Mouse (Mus musculus): ENCODE results near the gene Lrrk1. TPM values are rescaled to one million over a fixed set of nuclear protein-coding genes. Genes with fewer than 3 reads are reported as not detected.

The Lrrk1 gene
- polyA plus RNA-seq, 1 experiment from 2014 or later = 15.4 TPM

DNA sequence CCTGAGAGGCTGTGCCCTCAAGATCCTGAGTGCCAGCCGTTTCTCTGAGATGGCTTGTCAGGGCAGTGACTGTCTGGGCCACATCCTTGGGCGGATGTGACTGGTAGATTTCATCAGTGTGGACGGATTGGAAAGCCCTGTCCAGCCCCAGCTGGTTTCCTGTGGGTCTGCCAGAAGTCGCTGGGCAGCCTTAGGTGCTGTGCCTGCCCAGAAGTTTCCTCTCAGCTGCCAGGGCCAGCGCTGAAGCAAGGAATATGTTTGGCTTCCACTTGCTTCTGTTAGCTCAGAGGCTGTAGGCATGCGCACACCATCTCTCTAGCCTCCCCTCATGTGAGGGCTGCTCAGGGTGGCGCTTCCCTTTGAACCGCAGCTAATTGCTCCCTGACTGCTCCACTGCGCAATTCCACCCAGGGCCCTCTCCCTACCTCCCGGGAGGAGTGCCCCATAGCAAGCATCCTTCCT lies 209.0 kb downstream of the Lrrk1 start:
- no peaks in the 10 kb centered on the region for H3K27me3 ChIP-seq (replicated peaks; ENCODE audit: control insufficient read depth, insufficient read depth, low read length)
- H3K4me3 ChIP-seq (ENCODE audit: low read length) = no peak overlapping the region
- ATAC-seq = no peak
- no peaks in the 10 kb centered on the region for H3K9me3 ChIP-seq (ENCODE audit: control insufficient read depth, low read length)
- no peak overlapping the region for H3K4me2 ChIP-seq (ENCODE audit: low read depth, low read length)
- H3K36me3 ChIP-seq (ENCODE audit: control insufficient read depth, insufficient read depth, low read length) = no peaks in the 10 kb centered on the region
- H3K4me1 ChIP-seq (ENCODE audit: control insufficient read depth, insufficient read depth, low read length) = no peaks in the 10 kb centered on the region
- 60% methylated on average over 10 of the region's 10 CpGs for WGBS
- H3K27ac ChIP-seq (ENCODE audit: low read length) = no peak overlapping the region
- no peak overlapping the region for H3K9ac ChIP-seq (ENCODE audit: low read depth, low read length)

DNA sequence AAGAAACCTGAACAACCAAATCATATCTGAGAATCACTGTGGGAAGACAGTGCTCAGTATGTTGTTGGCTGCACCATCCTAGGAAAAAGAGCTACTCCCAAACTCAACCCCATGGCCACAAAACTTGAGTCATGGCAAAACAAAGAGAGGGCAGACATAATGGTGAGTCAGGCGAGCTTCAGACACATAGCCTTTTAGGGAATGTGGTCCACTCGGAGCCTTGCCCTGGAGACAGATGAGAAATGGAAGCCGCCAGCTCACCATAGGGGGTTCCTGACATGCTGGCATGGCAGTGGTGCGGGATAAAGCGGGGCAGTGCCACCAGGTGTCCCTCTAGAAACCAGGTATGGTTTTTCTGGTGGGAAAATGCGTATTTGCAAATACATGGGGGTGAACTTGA lies 210.0 kb downstream of the Lrrk1 start:
- 88% methylated on average over 6 of the region's 6 CpGs for WGBS
- no peaks in the 10 kb centered on the region for H3K27me3 ChIP-seq (replicated peaks; ENCODE audit: control insufficient read depth, insufficient read depth, low read length)
- no peak for ATAC-seq
- H3K9ac ChIP-seq (ENCODE audit: low read depth, low read length) = no peak overlapping the region
- H3K4me3 ChIP-seq (ENCODE audit: low read length) = no peak overlapping the region
- H3K36me3 ChIP-seq (ENCODE audit: control insufficient read depth, insufficient read depth, low read length) = no peaks in the 10 kb centered on the region
- no peak overlapping the region for H3K27ac ChIP-seq (ENCODE audit: low read length)
- H3K4me2 ChIP-seq (ENCODE audit: low read depth, low read length) = no peak overlapping the region
- H3K4me1 ChIP-seq (ENCODE audit: control insufficient read depth, insufficient read depth, low read length) = no peaks in the 10 kb centered on the region
- H3K9me3 ChIP-seq (ENCODE audit: control insufficient read depth, low read length) = no peaks in the 10 kb centered on the region

DNA sequence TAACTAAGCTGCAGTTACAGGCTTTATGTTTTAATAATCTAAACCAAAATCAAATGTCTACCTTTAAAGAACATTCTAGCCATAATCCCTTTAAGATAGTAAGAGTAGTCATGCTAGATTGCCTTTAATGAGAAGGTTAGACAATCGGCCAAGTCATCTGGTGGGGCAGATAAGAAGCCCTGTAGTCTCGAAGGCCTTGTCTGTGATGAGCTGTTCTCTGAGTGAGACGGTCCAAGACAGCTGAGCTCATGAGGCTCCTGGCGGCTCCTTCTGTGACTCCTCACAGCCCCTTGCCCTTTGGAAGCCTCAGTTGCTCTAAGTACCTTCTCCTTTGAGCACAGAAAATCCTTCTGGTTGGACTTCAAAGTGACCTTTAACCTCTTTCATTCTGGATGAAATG lies 211.2 kb downstream of the Lrrk1 start:
- H3K9me3 ChIP-seq (ENCODE audit: control insufficient read depth, low read length) = no peaks in the 10 kb centered on the region
- H3K27me3 ChIP-seq (replicated peaks; ENCODE audit: control insufficient read depth, insufficient read depth, low read length) = no peaks in the 10 kb centered on the region
- no peak overlapping the region for H3K9ac ChIP-seq (ENCODE audit: low read depth, low read length)
- H3K4me3 ChIP-seq (ENCODE audit: low read length) = no peak overlapping the region
- no peak overlapping the region for H3K4me2 ChIP-seq (ENCODE audit: low read depth, low read length)
- no peaks in the 10 kb centered on the region for H3K36me3 ChIP-seq (ENCODE audit: control insufficient read depth, insufficient read depth, low read length)
- no peak overlapping the region for H3K27ac ChIP-seq (ENCODE audit: low read length)
- H3K4me1 ChIP-seq (ENCODE audit: control insufficient read depth, insufficient read depth, low read length) = no peaks in the 10 kb centered on the region
- 76% methylated on average over 4 of the region's 4 CpGs for WGBS
- no peak for ATAC-seq

Small RNAs within 50 kb of the gene (microRNA-seq; reads per million reads assigned to microRNA genes)
- 0.68 reads per million for gene Mir7057

Other genes starting within 250 kb of the Lrrk1 start
- not detected in 2 replicates for gene Gm10974, start 22.4 kb downstream of the Lrrk1 start, polyA plus RNA-seq (2015; fragmentation: Nextera tagmentation; extraction: Ambion mirVana)
- 27.0 and 27.4 TPM in 2 replicates for gene Aldh1a3, start 39.2 kb upstream of the Lrrk1 start, polyA plus RNA-seq (2015; fragmentation: Nextera tagmentation; extraction: Ambion mirVana)